Mouse (Mus musculus) CH12.LX (cell line): Measurements from ENCODE around the gene Rpl18a. TPM values are rescaled to one million over a fixed set of nuclear protein-coding genes. Genes with fewer than 3 reads are reported as not detected.

Experiments
- DNase-seq: peaks from one replicate; pipeline ENCODE4 v3.0.0-alpha.2; 2013; ENCODE audit errors: extremely low read depth
- H3K27ac ChIP-seq: 2 replicates; pipeline ENCODE4 v1.5.1; 2012; ENCODE audit warnings: low read depth, mild to moderate bottlenecking, control low read depth, moderate library complexity; ENCODE audit not compliant: insufficient read depth
- H3K27me3 ChIP-seq: replicated peaks from 2 replicates; pipeline ENCODE3; 2012; ENCODE audit warnings: inconsistent platforms
- H3K36me3 ChIP-seq, 2 experiments: replicated peaks in 1 of 2; 2 replicates each; pipeline versions ENCODE3 to v1.6.1; 2012; ENCODE audit warnings: inconsistent platforms in 1 of 2, low read length in 1 of 2, mild to moderate bottlenecking in 1 of 2, mixed read lengths in 1 of 2, moderate library complexity in 1 of 2; ENCODE audit not compliant: control insufficient read depth in 1 of 2, insufficient read depth in 1 of 2
- H3K4me1 ChIP-seq, 2 experiments: 2 replicates each; pipeline ENCODE4 v1.6.1; 2012; ENCODE audit warnings: inconsistent platforms in 1 of 2, moderate library complexity in 1 of 2; ENCODE audit not compliant: insufficient read depth in 2 of 2, control insufficient read depth in 1 of 2
- H3K4me2 ChIP-seq: 2 replicates; pipeline ENCODE4 v1.6.1; 2012; ENCODE audit warnings: low read depth, mild to moderate bottlenecking, control low read depth; ENCODE audit not compliant: poor library complexity, insufficient read depth, severe bottlenecking
- H3K4me3 ChIP-seq, 3 experiments: fragments of 150-350 bp in 1 of 3; sonication (generic) in 1 of 3; replicated peaks in 1 of 3; 2 replicates each; pipeline versions ENCODE3 to v1.5.1; 2011 to 2012; ENCODE audit warnings: low read depth in 2 of 3, low read length in 2 of 3, mild to moderate bottlenecking in 2 of 3, moderate library complexity in 2 of 3, control low read depth in 1 of 3, improper control_type of control experiment in 1 of 3, inconsistent platforms in 1 of 3, mixed read lengths in 1 of 3; ENCODE audit not compliant: poor library complexity in 1 of 3
- H3K79me2 ChIP-seq: replicated peaks from 2 replicates; pipeline ENCODE4 v1.6.1; 2012; ENCODE audit warnings: mild to moderate bottlenecking, moderate library complexity; ENCODE audit not compliant: control insufficient read depth, poor library complexity, insufficient read depth, severe bottlenecking; ENCODE audit errors: extremely low read depth
- H3K9ac ChIP-seq: 2 replicates; pipeline ENCODE4 v1.6.1; 2012; ENCODE audit warnings: low read depth, mild to moderate bottlenecking, control low read depth, moderate library complexity; ENCODE audit not compliant: insufficient read depth
- H3K9me3 ChIP-seq: replicated peaks from 2 replicates; pipeline ENCODE3; 2012; ENCODE audit warnings: low read length, inconsistent platforms, mixed read lengths
- CHD2 ChIP-seq: IDR thresholded peaks from 2 replicates; pipeline ENCODE4 v1.6.1; 2011; ENCODE audit warnings: low read length, improper control_type of control experiment
- E2F4 ChIP-seq: IDR thresholded peaks from 2 replicates; pipeline ENCODE4 v1.6.1; 2011; ENCODE audit warnings: low read depth, low read length, improper control_type of control experiment; ENCODE audit not compliant: insufficient replicate concordance
- ETS1 ChIP-seq: conservative IDR thresholded peaks from 2 replicates; pipeline ENCODE4 v1.6.1; 2012; ENCODE audit warnings: low read depth, mild to moderate bottlenecking, inconsistent platforms, low read length, improper control_type of control experiment, moderate library complexity
- HCFC1 ChIP-seq: IDR thresholded peaks from 2 replicates; pipeline ENCODE4 v1.6.1; 2012; ENCODE audit warnings: low read depth, mild to moderate bottlenecking, inconsistent platforms, low read length, improper control_type of control experiment
- JUN ChIP-seq: IDR thresholded peaks from 2 replicates; pipeline ENCODE4 v1.6.1; 2011; ENCODE audit warnings: low read depth, mild to moderate bottlenecking, low read length, improper control_type of control experiment, moderate library complexity; ENCODE audit not compliant: insufficient read depth
- MAFK ChIP-seq: IDR thresholded peaks from 2 replicates; pipeline ENCODE4 v1.6.1; 2011; ENCODE audit warnings: low read length, improper control_type of control experiment; ENCODE audit not compliant: insufficient replicate concordance
- MYC ChIP-seq: IDR thresholded peaks from 2 replicates; pipeline ENCODE4 v1.6.1; 2011; ENCODE audit warnings: low read depth, mild to moderate bottlenecking, improper control_type of control experiment, low read length
- NRF1 ChIP-seq: IDR thresholded peaks from 2 replicates; pipeline ENCODE4 v1.6.1; 2014; ENCODE audit warnings: low read depth, mild to moderate bottlenecking, inconsistent platforms, low read length, improper control_type of control experiment, moderate library complexity
- PAX5 ChIP-seq: IDR thresholded peaks from 2 replicates; pipeline ENCODE4 v1.6.1; 2012; ENCODE audit warnings: low read length, inconsistent platforms, mixed read lengths
- POLR2AphosphoS2 ChIP-seq: IDR thresholded peaks from 2 replicates; pipeline ENCODE4 v1.6.1; 2011; ENCODE audit warnings: low read depth, low read length, improper control_type of control experiment
- SIN3A ChIP-seq: IDR thresholded peaks from 2 replicates; pipeline ENCODE4 v1.6.1; 2012; ENCODE audit warnings: low read length, improper control_type of control experiment, inconsistent platforms
- SMC3 ChIP-seq: IDR thresholded peaks from 2 replicates; pipeline ENCODE4 v1.6.1; 2011; ENCODE audit warnings: low read depth, low read length, improper control_type of control experiment
- TBP ChIP-seq: conservative IDR thresholded peaks from 2 replicates; pipeline ENCODE4 v1.6.1; 2011; ENCODE audit warnings: low read depth, low read length, improper control_type of control experiment
- TCF12 ChIP-seq: IDR thresholded peaks from 2 replicates; pipeline ENCODE4 v1.6.1; 2014; ENCODE audit warnings: low read depth, mild to moderate bottlenecking, inconsistent platforms, low read length, improper control_type of control experiment
- UBTF ChIP-seq: IDR thresholded peaks from 2 replicates; pipeline ENCODE4 v1.6.1; 2012; ENCODE audit warnings: low read depth, mild to moderate bottlenecking, inconsistent platforms, low read length, improper control_type of control experiment, moderate library complexity
- USF2 ChIP-seq: conservative IDR thresholded peaks from 2 replicates; pipeline ENCODE4 v1.6.1; 2011; ENCODE audit warnings: low read depth, low read length, improper control_type of control experiment
- dilution Hi-C: fragments of 300-500 bp; cut with MboI; formaldehyde crosslinking; loops from 2 replicates; pipeline ENCODE4 v1.14.3; 2020; ENCODE audit warnings: low sequenced_read_pairs; ENCODE audit not compliant: extremely low pct_unique_long_range_greater_than_20kb, extremely low pct_ligation_motif_present
- in situ Hi-C: fragments of 300-500 bp; cut with MboI; formaldehyde crosslinking; loops from 3 replicates; pipeline ENCODE4 v1.14.3; 2019; ENCODE audit warnings: low sequenced_read_pairs, low pct_ligation_motif_present, low pct_unique_long_range_greater_than_20kb, mixed read lengths
- polyA plus RNA-seq: library from polyadenylated mRNA; unstranded; fragments of >175 nt; gene quantifications from 2 replicates; pipeline ENCODE4 v1.2.1, GENCODE M21; 2012; ENCODE audit warnings: low read depth; ENCODE audit not compliant: insufficient read length
- total RNA-seq, 2 experiments: library from RNA; depleted of rRNA; stranded (reverse); fragments of 300-350 nt in 1 of 2; fragments of >200 nt in 1 of 2; gene quantifications; 2 replicates each; pipeline ENCODE4 v1.2.3; 2012 to 2014

Gene Rpl18a
- total and polyA plus RNA-seq, 3 experiments = 2,035 to 5,917 (median 3,837) TPM

GRCm38 (mm10) chr8:70850947-70851346 is 46.3 kb downstream of the Rpl18a start:
- H3K27me3 ChIP-seq = peaks cover 75% of the 10 kb centered on the region
- no peak for DNase-seq
- H3K9me3 ChIP-seq = no peaks in the 10 kb centered on the region
- dilution Hi-C loops = no loop called here
- no peak overlapping the region for H3K9ac ChIP-seq
- no peak overlapping the region for H3K27ac ChIP-seq
- peaks cover 10 to 31% of the 10 kb centered on the region in 2 experiments; a peak in 3 of 4 replicates for H3K4me1 ChIP-seq
- no peak overlapping the region for H3K4me2 ChIP-seq
- H3K36me3 ChIP-seq = no peaks in the 10 kb centered on the region
- H3K4me3 ChIP-seq = no peak overlapping the region
- in situ Hi-C loops = no loop called here
- no peaks in the 10 kb centered on the region for H3K79me2 ChIP-seq
- no peak for TF ChIP-seq POLR2AphosphoS2
- no peak for TF ChIP-seq SIN3A
- no peak for TF ChIP-seq USF2
- TF ChIP-seq UBTF = no peak
- no peak for TF ChIP-seq ETS1
- TF ChIP-seq JUN = no peak
- TF ChIP-seq PAX5 = no peak
- TF ChIP-seq TCF12 = no peak
- TF ChIP-seq E2F4 = no peak
- TF ChIP-seq MAFK = no peak
- TF ChIP-seq TBP = no peak
- TF ChIP-seq MYC = no peak
- no peak for TF ChIP-seq HCFC1
- TF ChIP-seq CHD2 = no peak

- DNase-seq = no peak
- Histone ChIP-seq H3K9ac (no peak overlapping the region), H3K79me2 (no peaks in the 10 kb centered on the region), H3K4me2 (no peak overlapping the region), H3K27me3 (peaks cover 73% of the 10 kb centered on the region), H3K9me3 (no peaks in the 10 kb centered on the region), H3K4me3 (no peak overlapping the region), H3K4me1 (peaks cover 10 to 31% of the 10 kb centered on the region in 2 experiments; a peak in 3 of 4 replicates), H3K36me3 (no peaks in the 10 kb centered on the region), H3K27ac (no peak overlapping the region)
- dilution Hi-C loops (no loop called here), in situ Hi-C loops (no loop called here)
- TF ChIP-seq PAX5 (no peak), SMC3 (no peak), ETS1 (no peak), MYC (no peak), NRF1 (no peak), MAFK (no peak), TBP (no peak)
These were observed 46.9 kb downstream of the Rpl18a start for GRCm38 (mm10) chr8:70850132-70850845.
